Mouse (Mus musculus): ENCODE data around the gene Gna13. TPM values are rescaled to one million over a fixed set of nuclear protein-coding genes. Genes with fewer than 3 reads are reported as not detected.
A peak's percentile ranks its signal among the peaks of the same experiment; 100 is the strongest.
"Not testable (repeated sequence)": the region's sequence is repeated elsewhere in the genome, so short reads cannot be mapped to it uniquely, and the experiment has no call there.

Gene Gna13
- total RNA-seq (2021): 10 to 100 TPM; 21.9 to 22.1 TPM
- long read RNA-seq, experiment 1, full-length matches to known transcripts: 23 of 31 reads
- long read RNA-seq, experiment 1, partial matches to known transcripts: 8 of 31 reads
- long read RNA-seq, experiment 1, other reads (novel, unspliced or antisense): 0 of 31 reads
- long read RNA-seq, experiment 2, full-length matches to known transcripts: 20 of 28 reads
- long read RNA-seq, experiment 2, partial matches to known transcripts: 8 of 28 reads
- long read RNA-seq, experiment 2, other reads (novel, unspliced or antisense): 0 of 28 reads

DNA sequence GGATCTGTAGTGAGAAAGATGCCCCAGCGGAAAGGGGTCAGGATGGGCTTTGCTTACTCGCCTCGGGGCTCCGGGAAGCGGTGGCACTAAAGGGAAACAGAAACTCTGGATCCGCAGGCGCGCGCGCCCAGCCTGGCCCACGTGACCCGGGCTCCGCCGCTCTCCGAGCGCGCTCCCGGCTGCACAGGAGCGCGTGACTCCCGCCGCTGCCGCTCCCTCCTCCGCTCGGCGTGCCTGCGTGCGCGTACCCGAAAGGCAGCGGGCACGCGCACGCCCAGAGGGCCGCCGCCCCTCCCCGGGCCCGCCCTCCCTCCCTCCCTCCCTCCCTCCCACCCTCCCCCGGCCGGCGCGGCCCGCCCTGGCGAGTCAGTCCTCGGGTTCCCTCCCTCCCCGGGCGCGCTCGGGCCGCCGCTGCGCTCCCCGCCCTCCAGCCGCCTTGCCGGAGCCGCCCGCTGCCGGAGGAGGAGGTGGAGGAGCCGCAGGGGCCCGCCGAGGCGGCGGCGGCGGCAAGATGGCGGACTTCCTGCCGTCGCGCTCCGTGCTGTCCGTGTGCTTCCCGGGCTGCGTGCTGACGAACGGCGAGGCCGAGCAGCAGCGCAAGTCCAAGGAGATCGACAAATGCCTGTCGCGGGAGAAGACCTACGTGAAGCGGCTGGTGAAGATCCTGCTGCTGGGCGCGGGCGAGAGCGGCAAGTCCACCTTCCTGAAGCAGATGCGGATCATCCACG, at the start of gene Gna13:
Gna13 (plus strand) TSS at position 369 of the 728 bp plus-strand sequence.
- intact Hi-C loops (cut with DNase I): loop anchor here (2.0 kb wide), 2 partner anchors 18 to 30 kb away; no protein-coding TSS in a partner anchor

DNA sequence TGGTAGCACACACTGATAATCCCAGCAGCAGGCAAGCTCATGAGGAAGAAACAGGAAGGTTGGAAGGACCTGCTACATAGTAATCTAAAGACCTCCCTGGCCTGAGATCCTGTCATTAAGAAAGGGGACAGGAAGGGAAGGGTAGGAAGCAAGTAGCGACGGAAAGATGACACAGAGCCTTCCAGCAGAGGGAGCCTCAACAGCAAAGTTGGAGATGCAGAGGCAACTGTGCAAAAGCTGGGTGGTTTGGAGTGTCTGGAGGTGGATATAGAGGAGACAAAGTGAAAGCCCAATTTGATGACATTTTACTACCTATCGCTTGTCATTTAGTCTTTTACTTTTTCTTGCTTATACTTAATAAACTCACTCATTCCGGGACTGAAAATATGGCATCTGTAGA, 45.7 kb upstream of the Gna13 start:
- intact Hi-C loops (cut with DNase I): loop anchor here (5.0 kb wide), 1 partner anchor 270 kb away; no protein-coding TSS in a partner anchor
- no peak for DNase-seq

More for the DNA sequence above, at the start of gene Gna13:
- peak; percentile 87 to 88 for DNase-seq

GRCm38 (mm10) chr11:109319471-109319870, 43.2 kb upstream of the Gna13 start:
- no peak for DNase-seq
- intact Hi-C loops (cut with DNase I): loop anchor here (5.0 kb wide), 1 partner anchor 268 kb away; no protein-coding TSS in a partner anchor

- no peak for DNase-seq
- intact Hi-C loops (cut with DNase I): loop anchor here (5.0 kb wide), 1 partner anchor 267 kb away; no protein-coding TSS in a partner anchor
Measured at GRCm38 (mm10) chr11:109319946-109320345, 42.7 kb upstream of the Gna13 start.

- intact Hi-C loops (cut with DNase I): no loop called here
- no peak for DNase-seq
Measured at GRCm38 (mm10) chr11:109320361-109320933, 42.2 kb upstream of the Gna13 start.

DNA sequence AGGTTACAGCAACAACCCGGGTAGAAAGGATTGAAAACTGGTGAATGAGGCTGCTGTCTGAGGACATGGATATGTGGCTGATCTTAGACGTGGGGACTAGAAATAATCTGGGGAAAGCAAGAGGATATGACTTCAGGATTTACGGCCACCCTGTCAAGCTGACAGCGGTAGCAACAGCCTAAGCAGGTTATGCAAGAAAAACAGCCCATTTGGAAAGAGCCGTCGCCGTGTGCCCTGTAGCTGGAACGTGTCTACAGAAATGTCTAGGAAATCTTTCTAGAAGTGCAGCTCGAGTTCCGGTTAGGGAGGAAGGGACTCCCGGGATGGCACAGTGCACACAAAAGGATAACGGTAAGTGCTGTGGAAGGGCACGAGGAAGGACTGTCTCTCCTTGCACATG, 36.4 kb upstream of the Gna13 start:
- intact Hi-C loops (cut with DNase I): loop anchor here (5.0 kb wide), 1 partner anchor 256 kb away; no protein-coding TSS in a partner anchor

DNA sequence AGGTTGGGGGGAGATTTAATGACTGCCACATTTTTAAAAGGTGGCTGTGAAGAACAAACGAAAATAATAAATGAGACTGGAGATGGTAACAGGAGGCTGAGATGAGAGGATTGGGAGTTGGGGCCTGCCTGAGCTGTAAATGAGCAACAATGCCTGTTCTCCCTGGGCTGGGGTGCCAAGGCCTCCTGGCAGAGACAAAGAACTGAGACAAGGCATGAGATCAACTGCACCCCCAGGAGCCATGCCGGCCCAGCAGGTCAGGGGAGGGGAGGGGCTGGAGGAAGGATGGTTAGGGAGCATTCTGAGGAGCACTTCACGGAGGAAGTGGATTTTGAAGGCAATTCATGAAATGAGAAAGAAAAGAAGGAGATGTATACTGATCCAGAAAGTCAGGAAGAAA, 35.2 kb upstream of the Gna13 start:
- DNase-seq: no peak
- intact Hi-C loops (cut with DNase I): loop anchor here (5.0 kb wide), 1 partner anchor 255 kb away; no protein-coding TSS in a partner anchor

More for the DNA sequence above, 36.4 kb upstream of the Gna13 start:
- no peak for DNase-seq

GRCm38 (mm10) chr11:109327952-109328351, 34.7 kb upstream of the Gna13 start:
- DNase-seq: no peak
- intact Hi-C loops (cut with DNase I): loop anchor here (5.0 kb wide), 1 partner anchor 254 kb away; no protein-coding TSS in a partner anchor

DNA sequence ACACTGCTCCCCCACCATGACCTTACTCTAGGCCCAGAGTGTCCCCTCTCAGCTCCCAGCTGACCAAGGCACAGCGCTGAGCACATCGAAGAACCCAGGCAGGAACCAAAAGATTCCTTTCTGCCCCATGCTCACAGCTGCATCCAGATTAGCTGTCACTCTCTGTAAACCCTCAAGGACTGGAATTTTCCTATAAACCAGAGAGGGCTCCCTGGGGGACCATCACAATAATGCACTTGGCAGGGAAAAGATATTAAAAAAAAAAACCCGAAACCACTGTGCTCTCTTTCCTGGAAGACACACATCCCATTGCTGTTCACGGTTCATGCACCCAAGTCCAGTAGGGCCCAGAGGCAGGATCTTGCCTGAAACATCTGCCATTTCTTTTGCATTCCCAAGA, 33.3 kb upstream of the Gna13 start:
- no peak for DNase-seq
- intact Hi-C loops (cut with DNase I): loop anchor here (5.0 kb wide), 1 partner anchor 253 kb away; no protein-coding TSS in a partner anchor

DNA sequence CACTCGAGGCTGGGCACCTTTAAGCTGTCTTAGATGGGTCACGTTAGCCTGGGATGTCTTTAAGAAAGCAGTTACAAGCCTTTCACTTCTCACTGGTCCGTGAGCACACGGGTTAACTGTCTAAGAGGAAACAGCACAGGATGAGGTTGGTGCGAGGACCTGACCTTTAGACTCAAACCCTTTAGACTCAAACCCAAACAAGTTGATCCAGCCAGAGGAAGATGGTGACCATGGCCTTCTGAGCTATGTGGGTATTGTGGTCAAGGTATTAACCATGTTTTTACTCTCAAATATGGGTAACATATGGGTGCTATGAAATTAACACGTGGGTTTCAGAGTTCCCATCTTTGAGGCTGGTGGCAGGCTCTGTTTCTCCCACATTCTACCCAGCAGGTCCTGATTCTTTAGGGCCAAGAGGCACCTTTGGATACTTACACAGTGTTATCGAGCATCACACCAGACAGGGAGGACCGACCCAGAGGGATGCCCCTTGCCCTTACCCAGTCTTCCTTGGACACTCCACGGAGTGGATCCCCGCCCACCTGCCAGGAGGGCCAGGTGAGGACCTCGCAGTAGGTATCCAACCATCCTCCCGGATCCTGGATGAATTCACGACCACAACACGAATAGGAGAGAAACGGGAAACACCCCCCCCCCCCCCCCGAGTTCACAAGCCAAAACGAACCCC, 31.8 kb upstream of the Gna13 start:
- DNase-seq: no peak
- intact Hi-C loops (cut with DNase I): loop anchor here (5.0 kb wide), 2 partner anchors 111 to 286 kb away; no protein-coding TSS in a partner anchor

- intact Hi-C loops (cut with DNase I): loop anchor here (5.0 kb wide), 2 partner anchors 111 to 286 kb away; no protein-coding TSS in a partner anchor
- peak; percentile 90 to 95 for DNase-seq
Measured at GRCm38 (mm10) chr11:109331424-109331824, 31.2 kb upstream of the Gna13 start.

DNA sequence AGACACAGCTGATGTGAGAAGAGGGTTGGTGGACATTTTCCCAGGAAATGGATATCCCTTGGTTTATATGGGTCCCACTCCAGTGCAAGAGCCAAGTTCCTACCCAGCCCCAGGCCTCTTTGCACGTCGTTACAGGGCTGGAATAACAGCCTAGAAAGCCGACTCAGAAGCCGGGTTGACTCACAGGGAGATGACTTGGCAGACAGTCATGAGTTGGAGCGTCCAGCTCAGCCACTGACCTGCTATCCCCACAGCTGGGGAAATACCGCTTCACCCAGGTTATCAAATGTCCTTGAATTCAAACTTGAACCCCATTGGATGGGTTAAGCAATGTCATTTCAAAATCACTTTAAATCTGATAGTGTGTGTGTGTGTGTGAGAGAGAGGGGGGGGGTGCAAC, 29.9 kb upstream of the Gna13 start:
- DNase-seq: no peak
- intact Hi-C loops (cut with DNase I): loop anchor here (1.0 to 5.0 kb wide), 4 partner anchors 30 to 285 kb away; partner anchors contain the start of genes Amz2 and Gna13

DNA sequence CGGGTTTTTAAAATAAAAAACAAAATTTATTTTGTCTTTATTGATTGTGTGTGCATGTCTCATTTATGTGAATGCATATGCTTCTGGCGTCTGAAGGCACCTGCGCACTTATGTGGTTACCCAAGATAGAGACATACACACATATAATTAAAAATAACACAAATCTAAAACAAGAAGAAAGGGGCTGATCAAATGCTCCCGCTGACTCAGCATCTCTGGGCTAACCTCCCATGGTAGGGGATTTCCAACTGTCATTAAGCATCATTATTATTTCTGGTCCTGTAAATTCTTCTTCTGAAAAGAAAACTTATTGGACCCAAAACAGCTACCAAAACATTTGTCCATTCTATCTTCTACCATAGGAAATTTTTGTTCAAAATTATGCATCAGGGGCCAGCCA, 27.9 kb upstream of the Gna13 start:
- DNase-seq: no peak
- intact Hi-C loops (cut with DNase I): loop anchor here (5.0 kb wide), 2 partner anchors 108 to 283 kb away; no protein-coding TSS in a partner anchor

DNA sequence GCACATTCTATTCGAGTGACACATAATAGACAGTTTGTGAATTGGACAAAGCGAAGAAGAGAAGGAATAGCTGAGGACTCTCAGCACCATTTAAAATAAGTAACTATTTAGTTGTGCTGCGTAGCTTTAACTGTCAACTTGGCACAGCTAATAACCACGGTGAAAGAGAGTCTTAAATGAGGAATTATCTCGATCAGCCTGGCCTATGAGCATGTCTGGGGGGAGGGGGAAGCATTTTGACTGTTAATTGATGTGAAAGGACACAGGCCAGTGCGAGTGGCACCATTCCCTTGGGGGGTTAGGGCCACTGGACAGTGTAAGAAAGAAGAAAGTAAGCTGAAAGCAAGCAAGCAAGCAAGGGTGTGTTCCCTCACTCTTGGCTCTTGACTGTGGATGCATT, 26.7 kb upstream of the Gna13 start:
- no peak for DNase-seq
- intact Hi-C loops (cut with DNase I): no loop called here

DNA sequence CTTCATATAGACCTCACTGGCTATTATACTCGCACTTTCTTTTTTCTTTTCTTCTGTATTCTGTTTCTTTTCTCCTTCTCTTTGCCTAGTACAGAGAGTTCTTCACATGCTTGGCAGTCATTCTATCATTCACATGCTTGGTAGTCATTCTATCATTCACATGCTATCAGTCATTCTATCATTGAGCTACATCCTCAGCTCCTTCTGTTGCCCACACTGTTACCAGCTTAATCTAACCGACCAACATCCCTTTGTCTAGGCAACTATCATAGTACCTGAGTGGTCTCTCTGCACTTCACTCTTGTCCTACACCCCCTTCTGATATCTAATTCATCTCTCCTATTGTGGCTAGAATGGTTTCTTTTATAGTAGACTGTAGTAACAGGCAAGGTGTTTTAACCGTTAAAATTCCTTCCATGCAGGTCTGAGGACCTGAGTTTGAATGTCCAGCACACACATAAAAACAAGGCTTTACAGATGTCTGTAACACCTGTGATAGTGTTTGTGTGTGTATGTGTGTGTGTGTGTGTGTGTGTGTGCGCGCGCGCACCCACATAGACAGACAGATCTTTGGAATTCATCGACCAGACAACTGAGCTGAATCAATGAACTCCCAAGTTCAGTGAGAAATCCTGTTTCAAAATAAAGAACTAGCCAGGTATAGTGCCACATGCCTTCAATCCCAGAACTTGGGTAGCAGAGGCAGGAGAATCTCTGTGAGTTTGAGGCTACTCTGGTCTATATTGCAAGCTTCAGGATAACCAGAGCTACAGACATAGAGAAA, 23.3 kb upstream of the Gna13 start:
- intact Hi-C loops (cut with DNase I): no loop called here
- DNase-seq: no peak

DNA sequence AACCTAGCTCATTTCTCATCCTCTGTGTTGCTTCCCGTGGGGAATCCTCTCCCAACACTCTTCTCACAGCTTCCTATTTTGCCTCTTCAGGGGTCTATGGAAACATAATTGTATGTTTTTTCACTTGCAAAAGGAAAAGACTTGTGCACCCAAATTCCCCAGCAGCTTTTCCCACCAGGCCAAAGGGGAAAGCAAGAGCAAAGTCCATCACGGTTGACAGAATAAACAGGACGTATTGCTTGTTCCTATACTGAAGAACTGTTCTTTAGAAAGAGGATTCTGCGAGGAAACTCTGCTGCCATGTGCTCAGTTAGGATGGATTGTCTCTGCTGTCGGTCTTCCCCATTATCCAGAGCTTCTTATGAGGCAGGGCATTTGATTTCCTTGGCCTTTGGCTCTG, 22.1 kb upstream of the Gna13 start:
- intact Hi-C loops (cut with DNase I): no loop called here
- DNase-seq: no peak

GRCm38 (mm10) chr11:109342666-109343065, 20.0 kb upstream of the Gna13 start:
- DNase-seq; intact Hi-C loops (cut with DNase I): not testable (repeated sequence)

DNA sequence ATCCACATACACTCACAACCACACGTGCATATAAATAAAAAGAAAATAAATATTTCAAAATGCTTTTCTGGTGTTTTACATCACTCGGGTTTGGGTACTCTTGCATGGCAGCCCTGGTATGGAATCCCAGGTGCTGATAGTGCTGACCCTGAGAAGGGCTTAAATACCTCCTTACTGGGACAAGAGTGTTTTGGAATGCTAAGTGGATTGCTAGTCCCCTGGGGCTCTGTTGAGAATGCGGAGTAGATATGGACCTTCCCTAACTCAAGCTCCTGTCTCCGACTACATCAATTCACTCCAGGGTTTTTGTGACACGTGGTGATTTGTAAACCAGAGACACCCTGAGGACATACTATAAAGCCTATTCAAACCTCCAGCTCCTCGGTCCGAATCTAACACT, 19.1 kb upstream of the Gna13 start:
- peak in 1 of 2 experiments; percentile 6 for DNase-seq
- intact Hi-C loops (cut with DNase I): no loop called here

DNA sequence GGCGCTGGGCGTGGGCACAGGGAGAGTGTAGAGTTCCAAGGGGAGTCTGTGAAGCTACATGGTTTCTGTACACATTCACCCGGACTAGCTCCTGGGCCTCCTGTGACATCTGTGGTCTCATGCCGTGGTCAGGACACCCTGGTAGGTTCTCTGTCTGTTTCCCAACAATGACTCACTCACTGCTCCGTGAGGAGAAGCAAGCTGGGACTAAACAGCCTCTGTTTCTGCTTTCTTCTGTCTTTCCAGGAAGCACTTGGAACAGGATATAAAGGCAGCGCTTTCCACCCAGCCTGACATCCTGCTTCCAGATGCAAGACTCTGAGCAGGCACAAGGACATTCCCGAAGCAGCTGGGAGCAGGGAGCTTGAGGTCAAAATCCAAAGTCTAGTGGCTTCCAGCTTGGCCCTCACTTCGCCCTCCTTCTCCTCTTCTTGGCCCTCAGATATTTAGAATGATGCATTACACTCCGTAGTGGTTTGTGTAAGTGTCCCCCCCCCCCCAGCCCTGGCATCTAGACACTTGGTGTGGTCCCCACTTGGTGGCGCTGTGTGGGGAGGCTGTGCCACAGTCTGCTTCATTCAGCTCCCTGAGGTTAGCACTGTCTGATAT, 18.5 kb upstream of the Gna13 start:
- peak in 1 of 2 experiments; percentile 49 for DNase-seq

More for the DNA sequence above, 18.5 kb upstream of the Gna13 start:
- intact Hi-C loops (cut with DNase I): loop anchor here (2.0 kb wide), 1 partner anchor 19 kb away; the partner anchor contains the start of gene Gna13
